Mouse (Mus musculus) megakaryocyte, embryonic 14.5 days (primary cell): ENCODE measurements around the gene Maea. TPM values are rescaled to one million over a fixed set of nuclear protein-coding genes. Genes with fewer than 3 reads are reported as not detected.

ENCODE experiments used
- H3K27me3 ChIP-seq: replicated peaks from 2 replicates; pipeline ENCODE3; 2012; ENCODE audit warnings: inconsistent platforms
- H3K36me3 ChIP-seq: replicated peaks from 2 replicates; pipeline ENCODE3; 2012; ENCODE audit warnings: low read length, inconsistent platforms, mixed read lengths
- H3K4me1 ChIP-seq: 2 replicates; pipeline ENCODE4 v1.6.1; 2012; ENCODE audit warnings: inconsistent platforms
- H3K4me3 ChIP-seq: replicated peaks from 2 replicates; pipeline ENCODE3; 2012; ENCODE audit warnings: moderate library complexity, mild to moderate bottlenecking, inconsistent platforms
- H3K9me3 ChIP-seq: 2 replicates; pipeline ENCODE4 v1.6.1; 2012; ENCODE audit warnings: inconsistent platforms
- FLI1 ChIP-seq: IDR thresholded peaks from 2 replicates; pipeline ENCODE4 v1.6.1; 2012; ENCODE audit warnings: low read length, inconsistent platforms, mixed read lengths
- GATA1 ChIP-seq: IDR thresholded peaks from 3 replicates; pipeline ENCODE4 v1.6.1; 2012; ENCODE audit warnings: mixed read lengths, low read length, inconsistent platforms, borderline replicate concordance
- polyA plus RNA-seq: library from polyadenylated mRNA; stranded (reverse); fragments of >175 nt; gene quantifications from 2 replicates; pipeline ENCODE4 v1.2.3, GENCODE M21; 2012; ENCODE audit warnings: low replicate concordance; ENCODE audit not compliant: insufficient read depth

The Maea gene
- polyA plus RNA-seq, 1 experiment, result 134 TPM

DNA sequence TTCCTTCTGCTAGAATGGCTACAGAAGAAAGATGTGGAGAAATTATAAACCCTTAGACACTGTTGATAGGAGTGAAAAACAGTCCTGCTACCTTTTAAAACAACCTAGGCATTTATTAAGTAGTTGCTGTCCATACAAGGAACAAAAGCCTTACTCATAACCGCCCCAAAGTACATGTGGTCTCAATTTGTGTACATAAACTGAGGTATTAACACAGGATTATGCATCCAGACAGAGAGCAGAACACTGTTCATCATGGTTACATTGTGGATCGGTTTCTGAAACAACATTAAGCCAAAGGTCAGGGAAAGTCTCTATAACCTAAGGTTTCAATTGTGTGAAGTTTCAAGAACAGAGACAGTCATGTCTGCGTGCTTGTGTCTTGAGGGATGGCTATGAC lies 17.7 kb downstream of the Maea start:
- Histone ChIP-seq H3K9me3 (no peaks in the 10 kb centered on the region), H3K36me3 (peaks cover 23% of the 10 kb centered on the region), H3K4me3 (no peak overlapping the region), H3K27me3 (no peaks in the 10 kb centered on the region), H3K4me1 (peaks cover 96% of the 10 kb centered on the region)
- TF ChIP-seq FLI1 (no peak), GATA1 (no peak)

DNA sequence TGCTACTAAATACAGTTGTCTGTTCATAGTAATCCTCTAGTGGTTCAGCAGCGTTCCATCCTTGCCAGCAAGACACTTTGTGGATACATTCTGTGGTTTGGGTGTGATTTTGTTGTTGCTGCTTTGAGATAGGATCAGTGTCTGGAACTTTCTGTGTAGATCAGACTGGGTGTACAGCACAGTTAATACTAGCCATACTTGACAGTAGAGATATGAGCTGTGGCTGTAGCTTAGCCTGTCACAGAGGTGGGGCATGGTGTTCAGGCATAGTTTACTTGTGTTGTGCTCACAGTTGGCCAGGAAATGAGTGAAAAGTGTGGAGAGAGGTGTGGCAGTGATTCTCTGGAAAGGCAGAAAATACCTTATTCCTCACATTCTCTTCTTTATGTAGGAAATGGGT lies 22.2 kb downstream of the Maea start:
- Histone ChIP-seq H3K36me3 (peaks cover 65% of the 10 kb centered on the region), H3K27me3 (no peaks in the 10 kb centered on the region), H3K4me1 (peaks cover 81% of the 10 kb centered on the region), H3K4me3 (peak overlapping the region; percentile 47), H3K9me3 (no peaks in the 10 kb centered on the region)
- TF ChIP-seq GATA1, result no peak
- TF ChIP-seq FLI1, result no peak

DNA sequence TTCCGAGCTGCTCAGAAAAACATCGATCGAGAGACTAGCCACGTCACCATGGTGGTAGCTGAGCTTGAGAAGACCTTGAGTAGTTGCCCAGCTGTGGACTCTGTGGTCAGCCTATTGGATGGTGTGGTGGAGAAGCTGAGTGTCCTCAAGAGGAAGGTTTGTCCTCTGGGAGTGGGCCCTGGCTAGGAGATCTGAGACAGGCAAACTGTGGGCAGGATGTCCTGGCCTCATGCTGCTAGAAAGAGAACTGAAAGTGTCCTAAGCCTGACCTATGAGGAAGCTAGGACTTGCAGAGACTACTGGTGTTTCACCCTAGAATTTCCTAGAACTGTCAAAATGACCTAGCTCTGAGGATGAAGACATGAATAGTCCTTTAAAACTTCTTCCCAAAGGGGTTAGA lies 23.2 kb downstream of the Maea start:
- Histone ChIP-seq H3K9me3 (no peaks in the 10 kb centered on the region), H3K4me3 (peak overlapping the region; percentile 62), H3K36me3 (peaks cover 74% of the 10 kb centered on the region), H3K27me3 (no peaks in the 10 kb centered on the region), H3K4me1 (peaks cover 74% of the 10 kb centered on the region)
- no peak for TF ChIP-seq GATA1
- no peak for TF ChIP-seq FLI1

DNA sequence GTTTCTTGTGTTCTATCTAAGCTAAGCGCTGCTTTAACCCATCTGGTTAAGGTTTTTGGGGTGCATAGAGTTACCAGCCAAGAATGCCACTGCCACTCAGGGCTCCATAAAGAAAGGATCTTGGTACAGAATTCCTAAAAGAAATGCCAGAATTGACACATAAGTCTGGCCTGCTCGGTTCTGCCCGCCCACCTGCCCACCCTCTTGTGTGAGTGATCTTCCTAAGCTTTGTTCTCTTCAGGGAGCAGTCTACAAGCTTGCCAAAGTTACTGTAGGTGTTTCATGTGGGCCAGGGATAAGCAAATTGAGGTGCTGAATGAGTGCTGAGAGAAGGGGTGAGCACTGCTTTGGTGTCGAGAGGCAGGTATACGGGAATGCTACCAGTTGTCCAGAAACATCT lies 28.0 kb downstream of the Maea start:
- H3K27me3 ChIP-seq, result no peaks in the 10 kb centered on the region
- H3K4me3 ChIP-seq, result no peak overlapping the region
- H3K9me3 ChIP-seq, result no peaks in the 10 kb centered on the region
- peaks cover 39% of the 10 kb centered on the region for H3K4me1 ChIP-seq
- peaks cover 100% of the 10 kb centered on the region for H3K36me3 ChIP-seq
- no peak for TF ChIP-seq FLI1
- TF ChIP-seq GATA1, result no peak

DNA sequence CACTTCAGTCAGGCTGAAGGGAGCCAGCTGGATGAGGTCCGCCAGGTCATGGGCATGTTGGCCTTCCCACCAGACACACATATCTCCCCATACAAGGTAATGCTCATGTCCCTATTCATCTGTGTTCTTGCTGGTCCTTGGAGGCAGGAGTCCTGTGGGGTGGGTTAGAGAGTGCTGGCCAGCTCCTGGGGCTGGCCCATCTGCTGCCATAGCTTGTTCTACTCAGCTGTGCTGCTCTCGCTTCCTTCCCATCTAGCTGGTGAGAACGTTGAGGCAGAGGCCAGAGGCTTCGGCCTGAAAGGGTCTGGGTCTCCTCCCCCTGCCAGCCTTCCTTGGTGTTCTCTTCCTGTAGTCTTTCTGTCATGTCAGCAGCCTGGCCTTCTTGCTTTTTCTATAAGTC lies 33.3 kb downstream of the Maea start:
- Histone ChIP-seq H3K27me3 (no peaks in the 10 kb centered on the region), H3K4me3 (no peak overlapping the region), H3K36me3 (peaks cover 100% of the 10 kb centered on the region), H3K9me3 (no peaks in the 10 kb centered on the region), H3K4me1 (peaks cover 26% of the 10 kb centered on the region)
- TF ChIP-seq FLI1 (no peak), GATA1 (no peak)

DNA sequence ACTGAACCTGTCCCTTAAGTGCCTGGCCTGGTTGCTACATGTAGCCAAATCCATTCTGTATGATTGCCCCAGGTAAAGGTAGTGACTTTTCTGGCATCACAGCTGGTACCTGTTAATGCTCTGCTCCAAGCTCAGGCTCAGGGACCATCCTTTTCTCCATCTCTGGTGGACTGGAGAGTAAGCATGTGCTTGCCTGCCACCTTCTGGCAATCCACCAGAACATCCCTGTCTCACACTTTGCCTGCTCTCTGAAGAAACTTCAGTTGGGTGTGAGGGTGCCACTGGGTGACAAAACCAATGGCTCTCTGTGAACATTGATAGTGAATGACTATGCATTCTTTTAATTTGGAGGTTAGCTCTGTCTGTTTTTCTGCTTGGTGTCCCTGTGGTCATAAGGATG lies 35.8 kb downstream of the Maea start:
- no peak overlapping the region for H3K4me3 ChIP-seq
- H3K27me3 ChIP-seq, result no peaks in the 10 kb centered on the region
- H3K4me1 ChIP-seq, result peaks cover 17% of the 10 kb centered on the region
- TF ChIP-seq FLI1, result no peak
- TF ChIP-seq GATA1, result no peak
- H3K36me3 ChIP-seq, result peaks cover 89% of the 10 kb centered on the region
- H3K9me3 ChIP-seq, result no peaks in the 10 kb centered on the region

DNA sequence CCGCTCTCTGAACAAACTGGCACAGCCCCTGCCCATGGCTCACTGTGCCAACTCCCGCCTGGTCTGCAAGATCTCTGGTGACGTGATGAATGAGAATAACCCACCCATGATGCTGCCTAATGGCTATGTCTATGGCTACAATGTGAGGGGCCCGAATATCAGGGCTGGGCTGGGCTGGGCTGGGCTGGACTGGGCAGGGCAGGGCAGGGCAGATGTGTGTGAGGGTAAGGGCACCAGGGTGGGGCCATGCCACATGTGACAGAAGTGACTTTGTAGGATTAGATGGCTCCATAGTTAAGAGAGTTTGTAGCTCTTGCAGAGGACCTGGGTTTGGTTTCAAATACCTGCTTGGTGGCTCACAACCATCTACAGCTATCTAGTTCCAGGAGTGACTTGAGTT lies 36.4 kb downstream of the Maea start:
- TF ChIP-seq FLI1 (no peak), GATA1 (no peak)
- no peaks in the 10 kb centered on the region for H3K9me3 ChIP-seq
- H3K27me3 ChIP-seq, result no peaks in the 10 kb centered on the region
- H3K36me3 ChIP-seq, result peaks cover 83% of the 10 kb centered on the region
- peaks cover 16% of the 10 kb centered on the region for H3K4me1 ChIP-seq
- no peak overlapping the region for H3K4me3 ChIP-seq

DNA sequence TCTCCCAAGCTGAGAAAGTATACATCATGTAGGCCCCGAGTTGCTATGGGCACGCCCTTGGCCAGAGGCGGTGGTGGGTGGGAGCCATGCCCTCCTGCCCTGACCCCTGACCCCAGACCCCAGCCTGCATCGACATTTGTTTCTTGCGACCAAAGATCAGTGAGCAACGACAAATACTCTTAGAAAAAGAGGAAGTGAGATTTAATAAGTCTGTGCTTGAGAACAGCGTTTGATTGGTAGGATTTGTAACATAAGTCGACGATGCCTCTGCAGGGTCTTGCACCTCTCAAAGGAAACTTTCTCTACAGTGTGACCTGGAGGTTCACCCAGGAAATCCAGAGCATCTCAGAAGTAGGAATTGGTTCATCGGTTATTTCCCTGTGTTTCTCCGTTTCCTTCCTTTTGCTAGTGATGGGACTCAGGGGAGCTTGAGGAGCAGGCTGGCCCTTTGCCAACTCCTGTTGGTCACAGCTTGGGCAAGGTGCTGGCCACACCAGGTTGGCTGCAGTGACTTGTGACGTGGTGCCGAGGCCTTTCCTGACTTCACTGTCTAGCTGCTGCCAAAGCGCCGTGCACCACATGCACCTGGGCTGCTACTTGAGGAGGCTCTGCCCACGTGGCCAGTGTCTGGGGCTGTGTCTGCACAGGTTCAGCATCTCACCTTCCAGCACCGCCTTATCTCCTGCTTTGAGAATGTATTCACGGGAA lies 37.2 kb downstream of the Maea start:
- Histone ChIP-seq H3K36me3 (peaks cover 75% of the 10 kb centered on the region), H3K4me1 (peaks cover 19% of the 10 kb centered on the region), H3K27me3 (no peaks in the 10 kb centered on the region), H3K4me3 (peak overlapping the region; percentile 5), H3K9me3 (no peaks in the 10 kb centered on the region)
- TF ChIP-seq FLI1 (no peak), GATA1 (no peak)

DNA sequence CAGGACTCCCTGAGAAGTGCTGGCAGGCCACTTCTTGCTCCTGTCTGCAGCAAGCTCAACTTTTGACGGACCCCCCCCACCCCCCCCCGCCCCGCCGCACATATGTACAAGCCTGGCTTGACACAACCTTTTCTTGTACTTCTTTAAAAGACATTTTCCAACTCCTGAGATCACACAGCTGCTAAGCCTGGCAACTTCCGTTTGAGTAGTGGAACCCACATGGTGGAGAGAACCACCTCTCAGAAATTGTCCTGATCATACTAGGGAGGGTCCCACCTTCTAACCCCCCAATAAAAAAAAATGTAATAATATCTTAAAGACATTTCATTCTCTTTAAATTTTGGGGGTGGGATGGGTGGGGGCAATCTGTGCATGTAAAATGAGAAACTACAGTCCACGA lies 41.9 kb downstream of the Maea start:
- Histone ChIP-seq H3K36me3 (peaks cover 51% of the 10 kb centered on the region), H3K27me3 (no peaks in the 10 kb centered on the region), H3K4me3 (peak overlapping the region; percentile 99), H3K9me3 (no peaks in the 10 kb centered on the region), H3K4me1 (peaks cover 18% of the 10 kb centered on the region)
- no peak for TF ChIP-seq GATA1
- no peak for TF ChIP-seq FLI1

DNA sequence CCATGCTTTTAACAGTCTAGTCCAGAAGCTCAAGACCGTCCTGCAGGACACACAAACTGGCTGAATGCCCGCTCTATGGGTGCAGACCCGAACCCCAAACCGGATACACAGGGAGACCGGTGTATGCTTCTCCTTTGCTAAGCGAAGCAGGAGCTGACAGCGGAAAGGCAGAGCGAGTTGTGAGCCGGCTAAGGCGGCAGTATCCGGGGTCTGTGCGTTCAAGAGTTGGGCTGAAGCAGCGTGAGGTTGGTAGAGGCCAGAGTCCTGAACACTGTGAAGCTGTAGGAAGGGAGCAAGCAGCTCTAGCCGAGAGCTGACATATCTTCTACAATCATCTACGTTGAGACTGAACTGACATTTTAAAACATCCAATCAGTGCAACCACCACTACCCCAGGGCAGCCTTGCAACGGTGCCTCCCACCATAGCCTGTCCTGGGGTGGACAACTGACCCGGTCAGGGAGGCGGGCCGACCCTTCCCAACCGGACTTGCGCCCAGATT lies 42.5 kb downstream of the Maea start:
- TF ChIP-seq GATA1 (no peak), FLI1 (no peak)
- H3K4me3 ChIP-seq, result peak overlapping the region; percentile 99
- no peaks in the 10 kb centered on the region for H3K27me3 ChIP-seq
- no peaks in the 10 kb centered on the region for H3K9me3 ChIP-seq
- H3K36me3 ChIP-seq, result peaks cover 49% of the 10 kb centered on the region
- peaks cover 18% of the 10 kb centered on the region for H3K4me1 ChIP-seq

DNA sequence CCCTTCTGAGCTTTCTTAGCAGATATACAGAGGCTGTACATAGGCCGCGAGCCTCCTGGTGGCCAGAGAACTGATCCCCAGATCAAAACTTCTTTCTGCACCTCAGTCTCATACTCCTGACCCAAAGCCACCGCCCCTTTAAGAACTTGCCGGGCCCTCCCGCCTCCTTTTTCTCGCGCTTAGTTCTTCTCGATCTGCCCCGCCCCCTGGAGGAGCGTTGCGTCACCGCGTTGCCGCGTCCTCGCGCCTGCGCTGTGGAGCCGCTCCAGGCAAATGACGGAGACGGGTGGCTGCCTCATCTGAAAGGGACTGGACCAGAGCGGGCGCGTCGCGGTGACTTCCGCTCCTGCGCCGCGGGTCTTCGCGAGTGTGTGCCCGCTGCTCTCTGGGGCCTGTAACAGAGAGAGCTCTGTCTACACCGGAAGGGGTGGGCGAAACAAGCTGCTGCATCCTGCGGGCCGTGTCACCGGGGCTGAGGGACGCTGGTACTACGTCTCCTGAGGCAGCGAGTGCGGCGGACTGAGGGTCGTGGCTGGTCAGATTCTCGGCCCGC lies 43.1 kb downstream of the Maea start, which contains the start of gene Uvssa:
TSS of gene Uvssa (plus strand) at position 248 of the 553 bp plus-strand sequence.
- Histone ChIP-seq H3K9me3 (no peaks in the 10 kb centered on the region), H3K27me3 (no peaks in the 10 kb centered on the region), H3K4me1 (peaks cover 18% of the 10 kb centered on the region), H3K4me3 (peak within 1 kb of the TSS; percentile 99), H3K36me3 (peaks cover 49% of the 10 kb centered on the region)
- TF ChIP-seq FLI1 (no peak; the same call in 1 of the 2 replicates), GATA1 (no peak)
